Mouse (Mus musculus) mouse trophoblast stem cell (cell line): ENCODE measurements around the gene Dnhd1.

Source experiments
- in situ Hi-C, 2 experiments: fragments of 300-500 bp; cut with MseI, MboI; formaldehyde crosslinking; loops; 2 replicates in 1 of 2; 3 replicates in 1 of 2; pipeline ENCODE4 v1.15.1; 2025

The Dnhd1 gene

DNA sequence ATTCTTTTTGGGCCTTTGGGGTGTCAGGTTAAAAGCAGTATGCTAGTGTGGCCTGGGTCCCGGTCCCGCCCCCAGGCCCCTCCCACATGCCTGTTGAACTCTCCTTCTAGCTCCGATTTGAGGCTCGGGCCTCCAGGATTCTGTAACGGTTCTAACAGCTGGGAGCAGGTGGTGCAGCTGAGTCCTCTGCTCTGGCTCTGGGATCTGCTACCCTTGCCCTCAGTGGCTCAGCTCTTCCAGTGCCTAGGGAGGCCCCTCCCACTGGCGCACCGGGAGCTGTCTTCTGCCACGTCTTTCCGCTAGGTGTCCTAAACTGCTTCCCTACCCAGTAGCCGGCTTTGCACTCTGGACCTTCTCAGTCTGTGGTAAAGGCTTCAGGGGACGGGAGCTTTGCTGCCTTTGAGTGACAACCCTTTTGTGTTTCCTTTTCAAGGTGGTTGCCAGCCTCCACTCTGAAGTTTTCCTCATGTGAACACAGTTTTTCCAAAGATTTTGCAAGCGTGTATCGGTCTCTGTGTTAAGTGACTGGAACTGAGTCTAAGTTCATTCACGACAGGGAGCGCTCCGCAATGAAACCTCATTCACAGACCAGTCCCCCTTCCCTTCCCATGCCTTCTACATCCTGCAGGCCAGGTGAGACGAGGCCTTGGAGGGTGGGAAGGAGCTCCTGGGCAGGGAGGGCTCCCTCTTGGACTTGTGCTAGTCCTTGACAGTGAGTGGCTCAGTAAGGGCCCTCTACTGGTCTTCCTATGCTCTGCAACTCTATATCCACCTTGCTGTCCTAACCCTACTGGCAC is at the start of gene Dnhd1:
Gene Dnhd1 (plus strand): TSS at position 189 of the 797 bp plus-strand sequence.
- in situ Hi-C loops, result no loop called here

GRCm38 (mm10) chr7:105602860-105603623 is 47.6 kb upstream of the Dnhd1 start:
- in situ Hi-C loops, result loop anchor here (5.0 kb wide), 2 partner anchors 56 to 66 kb away; no protein-coding TSS in a partner anchor

- in situ Hi-C loops, result no loop called here
Measured at GRCm38 (mm10) chr7:105608467-105608866, 42.2 kb upstream of the Dnhd1 start.

- in situ Hi-C loops, result loop anchor here in 1 of 2 experiments (10.0 kb wide), 1 partner anchor 207 kb away; the partner anchor contains the start of genes Cnga4 and Fam160a2
Measured at GRCm38 (mm10) chr7:105611767-105612166, 38.9 kb upstream of the Dnhd1 start.

- in situ Hi-C loops, result loop anchor here in 1 of 2 experiments (10.0 kb wide), 1 partner anchor 210 kb away; the partner anchor contains the start of genes Cnga4 and Fam160a2
Measured at GRCm38 (mm10) chr7:105614400-105614799, 36.2 kb upstream of the Dnhd1 start.

GRCm38 (mm10) chr7:105615720-105616119 is 34.9 kb upstream of the Dnhd1 start:
- in situ Hi-C loops, result loop anchor here in 1 of 2 experiments (10.0 kb wide), 1 partner anchor 211 kb away; the partner anchor contains the start of genes Cnga4 and Fam160a2

DNA sequence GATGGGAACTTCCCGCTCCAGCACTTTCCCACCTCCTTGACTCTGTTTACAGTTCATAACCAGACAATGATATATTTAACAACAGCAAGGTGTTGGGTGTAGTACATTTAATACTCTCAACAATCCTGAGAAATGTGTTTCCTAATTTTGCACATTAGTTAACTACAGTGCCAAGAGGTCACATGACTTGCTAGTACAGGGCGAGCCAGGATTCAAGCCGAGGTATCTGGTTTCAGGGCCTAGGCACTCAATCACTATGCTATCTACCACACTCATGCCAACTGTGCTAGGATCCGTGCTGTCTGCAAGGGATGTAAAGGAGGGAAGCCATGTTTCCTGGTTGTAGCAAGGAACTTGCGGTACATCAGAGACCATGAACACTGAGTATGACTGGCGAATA is 34.1 kb upstream of the Dnhd1 start:
- in situ Hi-C loops, result loop anchor here in 1 of 2 experiments (10.0 kb wide), 1 partner anchor 212 kb away; the partner anchor contains the start of genes Cnga4 and Fam160a2

DNA sequence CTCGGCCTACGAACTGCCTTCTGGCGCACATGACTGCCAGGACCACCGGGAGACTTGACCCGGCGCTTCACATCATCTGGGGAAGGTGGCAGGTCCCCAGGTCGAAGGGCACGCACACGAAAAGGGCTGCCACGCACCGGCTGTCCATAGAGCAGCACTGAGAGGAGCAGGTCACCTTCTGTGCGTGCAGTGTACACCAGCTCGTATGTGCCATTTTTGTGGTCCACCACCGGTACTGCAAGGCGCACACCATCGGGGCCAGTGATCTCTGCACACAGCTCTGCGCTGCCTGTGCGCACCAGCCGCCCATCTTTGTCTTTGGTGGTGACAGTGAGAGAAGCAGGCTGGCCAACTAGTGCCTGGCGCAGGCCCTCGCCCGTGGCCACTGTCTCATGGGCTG is 32.8 kb upstream of the Dnhd1 start:
- in situ Hi-C loops, result loop anchor here in 1 of 2 experiments (10.0 kb wide), 1 partner anchor 213 kb away; the partner anchor contains the start of genes Cnga4 and Fam160a2

GRCm38 (mm10) chr7:105619701-105620100 is 30.9 kb upstream of the Dnhd1 start:
- in situ Hi-C loops, result loop anchor here in 1 of 2 experiments (10.0 kb wide), 1 partner anchor 215 kb away; the partner anchor contains the start of genes Cnga4 and Fam160a2

GRCm38 (mm10) chr7:105621053-105621452 is 29.6 kb upstream of the Dnhd1 start:
- in situ Hi-C loops, result no loop called here

GRCm38 (mm10) chr7:105621646-105622292 is 28.9 kb upstream of the Dnhd1 start:
- in situ Hi-C loops, result no loop called here

DNA sequence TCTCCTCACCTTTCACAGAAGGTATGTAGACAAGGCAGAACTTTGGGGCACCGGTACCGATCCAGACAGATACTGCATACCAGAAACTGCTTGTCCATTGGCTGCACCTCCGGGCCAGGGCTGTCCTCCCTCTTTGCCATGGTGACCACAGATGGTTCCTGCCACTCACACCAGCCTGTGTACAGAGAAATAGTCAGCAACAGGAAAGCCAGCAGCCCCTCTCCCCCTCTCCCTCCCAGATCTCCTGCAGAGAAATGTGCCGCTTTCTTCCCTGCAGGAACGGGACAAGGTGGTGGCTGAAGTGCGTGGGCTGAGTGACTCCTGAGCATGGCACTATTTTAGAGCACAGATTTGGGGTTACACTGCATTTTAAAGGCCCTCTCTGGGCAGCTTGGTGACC is 25.2 kb upstream of the Dnhd1 start:
- in situ Hi-C loops, result no loop called here

GRCm38 (mm10) chr7:105628633-105629032 is 22.0 kb upstream of the Dnhd1 start:
- in situ Hi-C loops, result no loop called here

GRCm38 (mm10) chr7:105632551-105632972 is 18.1 kb upstream of the Dnhd1 start:
- in situ Hi-C loops, result no loop called here

DNA sequence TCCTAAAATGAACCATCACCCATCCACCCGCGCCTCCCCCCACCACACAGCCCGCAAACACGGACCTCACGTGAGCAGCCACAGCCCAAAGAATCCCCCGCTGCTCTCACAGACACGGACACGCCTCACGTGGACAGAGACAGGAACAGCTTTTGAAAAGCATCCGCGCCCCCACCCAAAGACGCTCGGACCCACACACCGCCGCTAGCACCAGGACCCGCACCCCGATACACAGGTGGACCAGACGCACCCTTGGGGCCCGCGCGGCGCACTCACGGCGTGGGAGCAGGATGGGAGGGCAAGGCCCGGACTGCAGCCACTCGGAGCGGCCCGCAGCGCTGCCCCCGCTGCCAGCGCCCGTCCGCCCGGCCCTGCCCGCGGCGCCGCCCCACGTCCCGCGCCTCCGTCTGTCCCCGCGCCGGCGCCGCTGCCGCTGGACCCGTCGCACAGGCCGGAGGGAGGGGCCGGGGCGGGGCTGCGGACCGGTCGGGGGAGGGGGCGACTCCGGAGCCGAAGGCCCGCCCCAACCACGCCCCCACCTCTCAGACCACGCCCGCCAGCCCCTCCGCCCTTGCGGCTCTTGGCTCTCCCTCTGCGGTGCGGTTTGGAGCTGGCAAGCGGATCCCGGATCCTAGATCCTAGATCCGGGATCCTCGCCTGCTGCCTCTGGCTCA is 17.4 kb upstream of the Dnhd1 start, which contains the start of gene Trim3:
Gene Trim3 (minus strand): TSS at position 445 of the 674 bp plus-strand sequence.
- in situ Hi-C loops, result no loop called here

- in situ Hi-C loops, result no loop called here
Measured at GRCm38 (mm10) chr7:105633801-105634135, 16.9 kb upstream of the Dnhd1 start.

- in situ Hi-C loops, result no loop called here
Measured at GRCm38 (mm10) chr7:105634272-105634920, 16.2 kb upstream of the Dnhd1 start.

DNA sequence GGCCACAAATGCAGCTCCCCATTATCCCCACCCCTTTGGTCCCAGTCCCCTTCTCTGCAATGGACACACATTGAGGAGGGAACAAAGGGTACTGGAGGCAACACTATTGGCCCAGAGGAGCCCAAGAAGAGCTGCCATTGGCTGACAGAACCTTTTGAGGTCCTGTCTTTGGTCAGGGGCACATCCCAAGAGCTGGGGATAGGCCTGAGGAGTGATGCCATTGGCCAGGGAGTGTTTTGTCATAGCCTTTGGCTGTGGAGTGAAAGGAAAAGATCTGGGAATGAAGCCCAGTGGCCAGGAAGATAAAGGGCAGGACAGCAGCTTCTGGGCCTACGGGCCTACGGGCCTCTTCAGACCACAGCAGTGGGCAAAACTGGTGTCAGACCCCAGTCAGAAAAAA is 14.9 kb upstream of the Dnhd1 start:
- in situ Hi-C loops, result no loop called here

DNA sequence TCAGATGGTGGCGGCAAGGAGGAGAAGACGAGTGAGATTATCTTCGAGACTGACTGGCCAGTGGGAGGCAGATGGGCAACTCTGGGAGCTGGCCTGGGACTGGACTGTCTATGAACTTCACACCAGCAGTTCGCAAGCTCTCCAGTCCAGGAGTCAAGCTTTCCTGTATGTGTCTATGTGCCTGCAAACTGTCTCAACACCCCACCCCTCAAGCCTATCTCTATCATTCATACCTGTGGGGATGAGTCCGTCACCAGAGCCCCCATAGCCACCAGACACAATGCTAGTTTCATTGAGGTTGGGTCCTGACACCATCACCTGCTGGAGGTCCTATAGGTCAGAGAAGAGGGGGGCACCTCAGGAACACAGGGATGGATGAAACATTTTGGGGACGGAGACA is 11.9 kb upstream of the Dnhd1 start:
- in situ Hi-C loops, result no loop called here

DNA sequence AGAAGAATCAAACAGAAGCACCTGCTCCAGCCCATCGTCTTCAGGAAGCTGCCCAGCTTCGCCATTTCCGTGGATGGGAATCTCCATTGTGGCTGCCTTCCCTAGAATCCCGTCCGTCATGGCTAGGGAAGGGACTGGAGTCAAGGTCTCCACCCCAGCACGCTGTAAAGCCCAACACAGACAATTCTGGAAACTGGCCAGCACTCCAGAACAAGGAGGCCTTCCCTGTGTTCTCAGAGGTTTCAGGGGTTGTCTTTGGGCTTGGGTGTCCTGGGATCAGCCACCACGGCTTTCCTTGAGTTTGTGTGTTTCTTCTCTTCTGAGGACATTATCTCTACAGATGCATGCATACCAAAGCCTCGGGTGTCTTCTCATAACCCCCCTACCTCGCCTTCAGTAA is 11.3 kb upstream of the Dnhd1 start:
- in situ Hi-C loops, result no loop called here
